Mouse (Mus musculus) liver, embryonic 15.5 days (tissue): ENCODE data around the gene Gabarapl2. TPM values are rescaled to one million over a fixed set of nuclear protein-coding genes. Genes with fewer than 3 reads are reported as not detected.
A peak's percentile ranks its signal among the peaks of the same experiment; 100 is the strongest.

Experiments
- ATAC-seq: fragments of 200-750 bp; cut with Nextera tagmentation; 2 replicates; pipeline ENCODE4 v1.8.0; 2017; ENCODE audit warnings: moderate number of reproducible peaks, mild to moderate bottlenecking, moderate library complexity; ENCODE audit not compliant: insufficient read depth
- H3K27ac ChIP-seq: fragments of 300-500 bp; sonication (generic); replicated peaks from 2 replicates; pipeline ENCODE4 v1.5.1; 2015; ENCODE audit warnings: mild to moderate bottlenecking, inconsistent platforms
- H3K27me3 ChIP-seq: fragments of 300-500 bp; sonication (generic); 2 replicates; pipeline ENCODE4 v1.6.1; 2015; ENCODE audit warnings: mild to moderate bottlenecking, inconsistent platforms
- H3K36me3 ChIP-seq: fragments of 300-500 bp; sonication (generic); replicated peaks from 2 replicates; pipeline ENCODE4 v1.6.1; 2015; ENCODE audit warnings: moderate library complexity, mild to moderate bottlenecking, inconsistent platforms
- H3K4me1 ChIP-seq: fragments of 300-500 bp; sonication (generic); replicated peaks from 2 replicates; pipeline ENCODE4 v1.6.1; 2015; ENCODE audit warnings: inconsistent platforms
- H3K4me2 ChIP-seq: fragments of 300-500 bp; sonication (generic); 2 replicates; pipeline ENCODE4 v1.6.1; 2015; ENCODE audit warnings: moderate library complexity, mild to moderate bottlenecking, inconsistent platforms
- H3K4me3 ChIP-seq: fragments of 300-500 bp; sonication (generic); replicated peaks from 2 replicates; pipeline ENCODE4 v1.5.1; 2015; ENCODE audit warnings: mild to moderate bottlenecking, inconsistent platforms
- H3K9ac ChIP-seq: fragments of 300-500 bp; sonication (generic); 2 replicates; pipeline ENCODE4 v1.6.1; 2015; ENCODE audit warnings: moderate library complexity, mild to moderate bottlenecking, inconsistent platforms
- H3K9me3 ChIP-seq: fragments of 300-500 bp; sonication (generic); replicated peaks from 2 replicates; pipeline ENCODE4 v1.6.1; 2016; ENCODE audit warnings: inconsistent platforms
- WGBS: fragments of 180-500 bp; shearing (Covaris S2); methylation state at CpG from one replicate; pipeline ENCODE4 v1.1.7; 2015; ENCODE audit warnings: mixed read lengths; ENCODE audit not compliant: insufficient replicate concordance; 5-methylcytosine and 5-hydroxymethylcytosine counted together
- polyA plus RNA-seq: library from polyadenylated mRNA; unstranded; fragments of >200 nt; fragmentation: Nextera tagmentation; extraction: Ambion mirVana; gene quantifications from 2 replicates; pipeline ENCODE4 v1.2.1, GENCODE M21; 2015

Gene Gabarapl2
- polyA plus RNA-seq, 1 experiment from 2014 or later = 198 TPM

DNA sequence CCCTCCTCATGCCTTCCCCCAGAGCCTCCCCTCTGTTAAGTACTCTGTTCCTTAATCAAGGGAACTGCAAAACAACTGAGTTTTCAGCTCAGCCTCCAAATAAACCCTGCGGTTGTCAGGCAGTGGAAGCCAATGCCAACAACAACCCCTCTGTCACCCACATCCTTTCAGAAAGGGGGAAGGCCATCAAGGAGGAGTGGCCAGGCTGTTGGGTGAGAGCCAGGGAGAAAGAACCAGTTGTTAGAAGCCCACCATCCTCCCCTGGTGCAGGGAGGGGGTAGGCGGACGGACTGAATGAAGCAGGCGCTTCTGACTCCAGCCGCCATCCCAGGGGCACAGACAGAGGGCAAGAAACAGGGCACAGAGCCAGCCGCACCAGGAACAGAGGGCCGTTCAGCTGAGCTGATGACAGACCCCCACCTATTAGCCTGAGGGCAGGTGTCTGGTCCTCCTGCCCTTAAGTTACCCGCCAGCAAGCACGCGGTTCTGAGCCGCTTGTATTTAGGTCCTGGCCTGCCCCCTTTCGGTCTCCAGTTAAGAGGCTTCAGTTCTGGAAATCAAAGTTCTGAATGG lies 27.6 kb upstream of the Gabarapl2 start:
- Histone ChIP-seq H3K36me3 (no peaks in the 10 kb centered on the region), H3K9ac (no peak overlapping the region), H3K4me3 (no peak overlapping the region), H3K27me3 (peaks cover 63% of the 10 kb centered on the region), H3K4me2 (no peak overlapping the region), H3K27ac (no peak overlapping the region), H3K4me1 (no peaks in the 10 kb centered on the region), H3K9me3 (no peaks in the 10 kb centered on the region)
- 52% methylated on average over 12 of the region's 12 CpGs for WGBS
- no peak for ATAC-seq

DNA sequence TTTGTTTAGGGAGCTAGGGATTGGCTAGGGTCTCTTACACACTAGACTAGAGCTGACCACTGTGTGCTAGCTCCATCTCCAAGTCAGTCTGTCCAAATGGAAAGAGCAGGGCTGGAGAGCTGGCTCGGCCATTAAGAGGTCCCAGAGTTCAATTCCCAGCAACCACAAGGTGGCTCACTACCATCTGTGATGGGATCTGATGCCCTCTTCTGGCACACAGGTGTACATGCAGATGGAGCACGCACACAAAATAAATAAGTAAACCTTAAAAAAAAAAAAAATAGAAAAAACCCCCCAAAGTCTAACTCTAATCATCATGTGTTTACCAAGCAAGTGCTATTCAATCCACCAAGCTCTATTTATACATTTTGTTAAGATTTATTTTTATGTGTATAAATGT lies 20.8 kb upstream of the Gabarapl2 start:
- H3K4me2 ChIP-seq = no peak overlapping the region
- 63% methylated on average over 2 of the region's 2 CpGs for WGBS
- H3K9ac ChIP-seq = no peak overlapping the region
- no peak for ATAC-seq
- no peak overlapping the region for H3K27ac ChIP-seq
- H3K9me3 ChIP-seq = no peaks in the 10 kb centered on the region
- H3K4me3 ChIP-seq = no peak overlapping the region
- peaks cover 7% of the 10 kb centered on the region for H3K4me1 ChIP-seq
- no peaks in the 10 kb centered on the region for H3K36me3 ChIP-seq
- no peaks in the 10 kb centered on the region for H3K27me3 ChIP-seq

DNA sequence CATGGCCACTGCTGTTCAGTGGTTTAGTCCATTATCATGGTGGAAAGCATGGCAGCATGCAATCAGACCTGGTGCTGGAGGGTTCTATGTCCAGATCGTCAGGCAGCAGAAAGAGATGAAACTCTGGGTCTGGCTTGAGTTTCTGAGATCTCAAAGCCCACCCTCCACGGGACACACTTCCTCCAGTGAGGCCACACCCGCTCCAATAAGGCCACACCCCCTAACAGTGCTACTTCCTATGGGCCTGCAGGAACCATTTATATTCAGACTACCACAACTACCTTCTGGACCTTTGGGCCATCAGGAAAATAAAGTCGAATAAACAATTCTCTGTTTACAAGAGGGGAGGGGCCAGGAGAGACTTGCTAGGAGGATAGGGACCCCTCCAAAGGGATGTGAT lies 19.5 kb upstream of the Gabarapl2 start:
- H3K27me3 ChIP-seq = no peaks in the 10 kb centered on the region
- H3K36me3 ChIP-seq = no peaks in the 10 kb centered on the region
- WGBS = 52% methylated on average over 4 of the region's 4 CpGs
- no peak for ATAC-seq
- no peak overlapping the region for H3K27ac ChIP-seq
- no peaks in the 10 kb centered on the region for H3K9me3 ChIP-seq
- H3K4me3 ChIP-seq = no peak overlapping the region
- H3K4me1 ChIP-seq = peaks cover 15% of the 10 kb centered on the region
- no peak overlapping the region for H3K4me2 ChIP-seq
- no peak overlapping the region for H3K9ac ChIP-seq

DNA sequence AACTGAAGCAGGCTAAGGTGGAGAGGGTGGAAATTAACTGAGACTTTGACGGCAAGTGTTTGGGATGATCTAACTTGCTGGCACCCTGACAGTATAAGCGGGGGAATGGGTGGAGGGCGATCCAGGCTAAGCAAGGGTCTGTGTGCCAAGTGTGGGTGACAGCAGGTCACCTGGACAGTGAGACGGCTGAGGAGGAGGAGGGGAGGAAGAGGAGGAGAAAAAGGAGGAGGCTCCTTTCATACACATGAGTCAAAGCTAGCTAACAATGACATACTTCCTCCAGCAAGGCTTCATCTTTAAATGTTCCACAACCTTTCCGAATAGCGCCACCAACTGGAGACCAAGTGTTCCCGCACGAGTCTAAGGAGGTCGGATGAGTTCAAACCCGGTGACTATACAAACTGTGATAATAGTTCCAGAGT lies 17.1 kb upstream of the Gabarapl2 start:
- H3K4me2 ChIP-seq = no peak overlapping the region
- H3K4me3 ChIP-seq = no peak overlapping the region
- ATAC-seq = peak; percentile 38; the same call in 1 of the 2 replicates
- H3K4me1 ChIP-seq = peaks cover 24% of the 10 kb centered on the region
- no peak overlapping the region for H3K9ac ChIP-seq
- H3K36me3 ChIP-seq = no peaks in the 10 kb centered on the region
- H3K27me3 ChIP-seq = no peaks in the 10 kb centered on the region
- WGBS = 25% methylated on average over 10 of the region's 10 CpGs
- H3K27ac ChIP-seq = no peak overlapping the region
- no peaks in the 10 kb centered on the region for H3K9me3 ChIP-seq

DNA sequence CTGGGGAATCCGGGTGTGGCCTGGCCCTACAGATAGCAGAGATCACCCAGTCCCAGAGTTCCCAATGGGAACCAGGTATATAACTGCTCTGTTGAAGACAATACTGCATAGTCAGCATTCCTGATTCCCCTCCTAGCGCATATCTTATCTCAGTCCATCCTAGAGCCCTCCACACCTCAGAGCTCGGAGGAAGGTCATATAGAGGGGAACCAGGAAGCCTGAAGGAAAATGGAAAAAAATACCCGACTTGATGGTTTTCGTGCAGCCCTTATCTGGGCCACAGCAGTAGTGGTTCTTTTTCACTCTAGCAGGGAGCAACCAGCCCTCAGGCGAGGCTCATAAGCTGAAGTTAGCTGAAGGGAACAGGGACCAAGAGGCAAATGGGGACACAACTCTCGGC lies 15.5 kb upstream of the Gabarapl2 start:
- 22% methylated on average over 7 of the region's 7 CpGs for WGBS
- no peak for ATAC-seq
- H3K27ac ChIP-seq = peak overlapping the region; percentile 73

GRCm38 (mm10) chr8:111929648-111930344 lies 10.7 kb upstream of the Gabarapl2 start:
- H3K4me1 ChIP-seq = peaks cover 75% of the 10 kb centered on the region
- H3K4me2 ChIP-seq = peak overlapping the region; percentile 69
- peak overlapping the region; percentile 95 for H3K27ac ChIP-seq
- H3K9ac ChIP-seq = peak overlapping the region; percentile 51
- 0 out of 2 replicates have a peak, but pooled peaks cover 8% of the 10 kb centered on the region for H3K27me3 ChIP-seq
- H3K9me3 ChIP-seq = no peaks in the 10 kb centered on the region
- no peaks in the 10 kb centered on the region for H3K36me3 ChIP-seq
- peak; percentile 89 for ATAC-seq
- 11% methylated on average over 8 of the region's 8 CpGs for WGBS
- H3K4me3 ChIP-seq = peak overlapping the region; percentile 27

More for the DNA sequence above, 15.5 kb upstream of the Gabarapl2 start:
- no peaks in the 10 kb centered on the region for H3K27me3 ChIP-seq
- H3K9me3 ChIP-seq = no peaks in the 10 kb centered on the region
- no peak overlapping the region for H3K4me2 ChIP-seq
- H3K9ac ChIP-seq = peak overlapping the region; percentile 21; the same call in 1 of the 2 replicates
- peaks cover 40% of the 10 kb centered on the region for H3K4me1 ChIP-seq
- no peak overlapping the region for H3K4me3 ChIP-seq
- no peaks in the 10 kb centered on the region for H3K36me3 ChIP-seq

DNA sequence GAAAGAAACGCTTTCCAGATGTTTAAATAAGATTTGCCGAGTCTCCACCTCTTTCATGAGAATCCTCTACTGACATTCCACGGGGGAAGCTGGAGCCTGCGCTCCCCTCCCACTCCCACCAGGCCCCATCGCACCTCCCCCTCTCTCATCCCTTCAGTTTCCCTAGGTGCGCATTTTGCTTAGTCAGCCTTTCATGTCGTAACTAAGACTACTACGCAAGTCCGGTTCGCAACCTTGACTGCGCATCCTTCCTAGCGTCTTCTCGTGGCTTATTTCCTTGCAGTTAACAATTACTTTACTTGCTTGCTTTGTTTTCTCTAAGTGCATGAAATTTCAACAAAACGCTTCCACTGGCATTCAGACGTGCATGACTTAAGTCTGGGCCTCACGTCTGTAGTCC lies 8.8 kb upstream of the Gabarapl2 start:
- no peaks in the 10 kb centered on the region for H3K36me3 ChIP-seq
- H3K27me3 ChIP-seq = 0 out of 2 replicates have a peak, but pooled peaks cover 8% of the 10 kb centered on the region
- 0 out of 2 replicates have a peak overlapping the region, but pooled peaks have one; percentile 93 for H3K4me2 ChIP-seq
- WGBS = 84% methylated on average over 16 of the region's 16 CpGs
- H3K27ac ChIP-seq = no peak overlapping the region; the same call in 1 of the 2 replicates
- no peak overlapping the region for H3K4me3 ChIP-seq
- ATAC-seq = no peak
- H3K9me3 ChIP-seq = no peaks in the 10 kb centered on the region
- peaks cover 68% of the 10 kb centered on the region for H3K4me1 ChIP-seq
- H3K9ac ChIP-seq = no peak overlapping the region

DNA sequence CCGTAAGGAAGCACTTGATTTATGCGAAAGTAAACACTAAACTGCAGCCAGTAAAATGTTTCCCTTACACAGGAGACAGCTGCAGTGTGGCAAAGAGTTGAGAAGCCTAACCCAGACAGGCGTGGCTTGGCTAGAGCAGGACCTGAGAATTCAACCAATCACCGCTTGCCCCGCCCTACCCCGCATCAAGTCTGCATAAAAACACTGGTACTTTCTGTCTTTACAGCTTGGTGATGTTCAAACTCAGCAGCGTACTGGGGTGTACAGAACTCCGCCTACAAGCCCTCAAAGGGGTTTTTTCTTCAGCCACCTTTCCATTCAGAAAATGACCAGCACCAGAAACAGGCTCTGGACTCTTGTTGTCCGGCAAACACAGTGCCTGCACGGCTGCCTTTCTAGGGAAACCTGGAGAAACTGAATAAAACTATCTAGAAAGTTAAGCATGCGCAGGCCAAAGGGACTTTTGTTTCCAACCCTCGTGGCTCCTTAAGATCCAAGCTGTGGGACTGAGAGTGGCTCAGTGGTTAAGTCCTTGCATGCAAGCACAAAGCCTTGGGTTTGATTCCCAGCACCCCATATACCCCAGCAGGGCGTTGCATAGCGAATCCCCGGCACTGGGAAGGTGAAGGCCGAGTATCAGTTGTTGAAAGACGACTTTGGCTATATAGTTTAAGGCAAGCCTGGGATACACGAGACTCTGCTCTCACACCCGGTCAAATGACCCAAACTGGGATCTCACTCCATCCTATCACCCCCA lies 7.7 kb upstream of the Gabarapl2 start:
- Histone ChIP-seq H3K4me3 (peak overlapping the region; percentile 74), H3K4me2 (peak overlapping the region; percentile 93), H3K36me3 (no peaks in the 10 kb centered on the region), H3K9me3 (no peaks in the 10 kb centered on the region), H3K4me1 (peaks cover 64% of the 10 kb centered on the region), H3K9ac (peak overlapping the region; percentile 75), H3K27me3 (0 out of 2 replicates have a peak, but pooled peaks cover 8% of the 10 kb centered on the region), H3K27ac (peak overlapping the region; percentile 84)
- 36% methylated on average over 19 of the region's 19 CpGs for WGBS
- peak; percentile 31 for ATAC-seq

- Histone ChIP-seq H3K36me3 (no peaks in the 10 kb centered on the region), H3K4me2 (peak within 1 kb of the TSS; percentile 93), H3K4me1 (peaks cover 59% of the 10 kb centered on the region), H3K27ac (peak within 1 kb of the TSS; percentile 84), H3K27me3 (0 out of 2 replicates have a peak, but pooled peaks cover 8% of the 10 kb centered on the region), H3K9ac (peak within 1 kb of the TSS; percentile 75), H3K4me3 (peak within 1 kb of the TSS; percentile 74), H3K9me3 (no peaks in the 10 kb centered on the region)
- WGBS = 2% methylated on average over 53 of the region's 53 CpGs
- ATAC-seq = peak; percentile 87
Observed at GRCm38 (mm10) chr8:111933348-111934076, 7.0 kb upstream of the Gabarapl2 start, which contains the start of gene Tmem231. TSS of gene Tmem231 (minus strand) at chr8:111933881.

GRCm38 (mm10) chr8:111934201-111934600 lies 6.3 kb upstream of the Gabarapl2 start:
- Histone ChIP-seq H3K9me3 (no peaks in the 10 kb centered on the region), H3K4me1 (peaks cover 59% of the 10 kb centered on the region), H3K9ac (peak overlapping the region; percentile 38; the same call in 1 of the 2 replicates), H3K27ac (peak overlapping the region; percentile 61), H3K4me2 (peak overlapping the region; percentile 93; the same call in 1 of the 2 replicates), H3K27me3 (0 out of 2 replicates have a peak, but pooled peaks cover 8% of the 10 kb centered on the region), H3K4me3 (0 out of 2 replicates have a peak overlapping the region, but pooled peaks have one; percentile 74), H3K36me3 (no peaks in the 10 kb centered on the region)
- no peak for ATAC-seq
- 75% methylated on average over 2 of the region's 2 CpGs for WGBS
